Mouse (Mus musculus) central nervous system, embryonic 18 days (tissue): ENCODE data around the gene Cggbp1. TPM values are rescaled to one million over a fixed set of nuclear protein-coding genes. Genes with fewer than 3 reads are reported as not detected.

Experiments
- polyA plus RNA-seq: library from polyadenylated mRNA; depleted of rRNA; stranded (reverse); fragments of >200 nt; gene quantifications from 2 replicates; pipeline ENCODE4 v1.2.3, GENCODE M21; 2012; rRNA removed

Gene Cggbp1
- 42.5 and 44.3 TPM in 2 replicates for polyA plus RNA-seq

DNA sequence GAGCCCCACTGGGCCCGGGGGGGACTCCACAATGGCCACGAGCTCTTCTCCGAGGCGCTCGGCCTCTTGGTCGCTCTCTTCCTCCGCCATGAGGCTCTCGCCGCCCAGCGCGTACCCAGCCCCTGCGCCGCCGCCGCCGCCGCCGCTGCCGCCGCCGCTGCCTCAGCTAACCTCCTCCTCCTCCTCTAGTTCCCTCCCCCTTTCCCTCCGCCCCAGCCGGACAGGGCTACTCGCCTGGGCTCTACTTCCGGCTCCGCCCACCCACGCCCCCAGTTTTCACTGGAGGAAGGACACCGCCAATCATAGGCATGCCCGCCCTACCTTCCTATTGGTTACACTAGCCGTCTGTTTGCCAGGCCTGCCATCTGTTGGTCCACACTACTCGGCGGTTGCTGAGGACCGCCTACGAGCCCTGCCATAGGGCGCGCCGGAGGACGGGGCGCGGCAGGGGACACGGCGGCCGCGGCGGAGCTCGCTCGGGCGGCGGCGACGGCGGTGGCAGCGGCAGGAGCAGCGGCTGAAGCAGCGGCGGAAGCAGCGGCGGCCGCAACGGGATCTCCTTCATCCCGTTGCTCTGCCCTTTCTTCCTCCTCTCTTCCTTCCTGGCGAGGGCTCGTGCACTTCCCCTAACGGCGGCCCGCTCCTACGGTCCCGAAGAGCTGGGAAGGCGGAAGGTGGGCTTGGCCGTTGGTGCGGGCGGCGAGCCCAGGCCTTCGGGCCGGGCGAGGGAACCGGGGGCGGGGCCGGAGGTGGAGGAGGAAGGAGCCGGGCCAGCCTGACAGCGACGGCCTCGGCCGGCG is at the start of gene Cggbp1, which contains the start of gene Zfp654:
TSS of gene Cggbp1 (plus strand) at position 434 of the 800 bp plus-strand sequence.
TSS of gene Zfp654 (minus strand) at position 90 of the 800 bp plus-strand sequence.

Other genes starting within 250 kb of the Cggbp1 start
- gene Csnka2ip, start 249.6 kb upstream of the Cggbp1 start, polyA plus RNA-seq, result 0.01 TPM in 1 of 2 replicates, not detected in the other
- 15.0 and 16.5 TPM in 2 replicates for gene 4930453N24Rik, start 80.8 kb upstream of the Cggbp1 start, polyA plus RNA-seq
- 8.5 and 9.1 TPM in 2 replicates for gene Zfp654, start 344 bp upstream of the Cggbp1 start, polyA plus RNA-seq